Mouse (Mus musculus) C3H10T1/2 (cell line): ENCODE results near the gene Dock8. TPM values are rescaled to one million over a fixed set of nuclear protein-coding genes. Genes with fewer than 3 reads are reported as not detected.

Experiments used
- polyA plus RNA-seq, 2 experiments: library from polyadenylated mRNA; unstranded; fragments of >200 nt; fragmentation: generic; extraction: Trizol; gene quantifications; one replicate each; pipeline ENCODE4 v1.2.1; 2012; ENCODE audit warnings: missing spikeins in 2 of 2

Gene Dock8
- 1 to 10 TPM in 1 of 2 experiments, under 1 TPM in 1; 0.48 to 1.4 TPM for polyA plus RNA-seq

GRCm38 (mm10) chr19:24999201-24999886 lies at the start of gene Dock8:
Gene Dock8, plus strand, starts transcription at chr19:24999534.

GRCm38 (mm10) chr19:24961172-24961962 lies 38.0 kb upstream of the Dock8 start, which contains the start of gene Cbwd1:
Gene Cbwd1, minus strand, starts transcription at chr19:24961610.

GRCm38 (mm10) chr19:25236596-25237491 lies 237.5 kb downstream of the Dock8 start, which contains the start of gene Kank1:
Gene Kank1, plus strand, starts transcription at chr19:25236975.

Other genes starting within 250 kb of the Dock8 start
- gene Pgm5, start 137.7 kb upstream of the Dock8 start, polyA plus RNA-seq = 10 to 100 TPM in 1 of 2 experiments, under 1 TPM in 1; 0.09 to 87.8 TPM
- 10 to 100 TPM; 30.2 to 34.8 TPM for gene Gm10053, start 123.8 kb upstream of the Dock8 start, polyA plus RNA-seq
- not detected for gene Foxd4, start 98.3 kb upstream of the Dock8 start, polyA plus RNA-seq
- 1 to 10 TPM in 1 of 2 experiments, under 1 TPM in 1; 0.53 to 6.2 TPM for gene Cbwd1, start 37.9 kb upstream of the Dock8 start, polyA plus RNA-seq
- under 1 TPM; 0.04 to 0.57 TPM for gene Kank1, start 237.4 kb downstream of the Dock8 start, polyA plus RNA-seq